Mouse (Mus musculus): ENCODE data around the gene Plcd3. TPM values are rescaled to one million over a fixed set of nuclear protein-coding genes. Genes with fewer than 3 reads are reported as not detected.

The Plcd3 gene
- polyA plus RNA-seq, 1 experiment: 4.7 TPM

DNA sequence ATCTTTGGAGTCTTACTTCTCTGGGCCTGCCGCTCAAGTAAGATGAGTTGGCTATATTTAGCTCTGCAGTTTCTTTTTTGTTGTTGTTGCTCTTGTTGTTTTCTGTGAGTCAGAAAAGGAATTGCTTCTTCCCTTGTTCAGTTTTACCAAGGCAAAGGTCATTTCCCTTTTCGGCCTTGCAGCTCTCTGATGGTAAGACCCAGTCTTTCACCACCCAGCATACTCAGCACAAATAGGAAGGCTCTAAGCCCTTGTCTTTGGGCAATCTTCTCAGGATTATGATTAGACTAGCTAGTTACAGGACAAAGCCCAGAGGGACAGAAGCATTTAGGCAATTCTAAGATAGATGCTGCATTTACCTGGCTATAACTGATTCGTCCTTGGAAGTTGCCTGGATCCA, 74.6 kb downstream of the Plcd3 start:
- no peak for DNase-seq (ENCODE audit: low read depth in 1 of 2, low spot score in 2 of 2)
- 75% methylated on average over 3 of the region's 3 CpGs for WGBS
- no peaks in the 10 kb centered on the region for H3K4me1 ChIP-seq (ENCODE audit: control insufficient read depth, insufficient read depth, insufficient read length)
- TF ChIP-seq CTCF (IDR thresholded peaks at IDR 0.05; ENCODE audit: extremely low read depth, insufficient read depth, insufficient read length, insufficient replicate concordance) (no peak), POLR2A (IDR thresholded peaks at IDR 0.05; ENCODE audit: low read depth, low read length) (no peak)
- H3K27ac ChIP-seq (ENCODE audit: insufficient read depth, low read length): no peak overlapping the region
- H3K4me3 ChIP-seq (ENCODE audit: extremely low read depth, insufficient read depth, insufficient read length): no peak overlapping the region
- H3K36me3 ChIP-seq (ENCODE audit: control insufficient read depth, insufficient read depth, low read length): peaks cover 1% of the 10 kb centered on the region; the same call in 1 of the 2 replicates
- no peaks in the 10 kb centered on the region for H3K27me3 ChIP-seq (ENCODE audit: control insufficient read depth, insufficient read depth, low read length)

DNA sequence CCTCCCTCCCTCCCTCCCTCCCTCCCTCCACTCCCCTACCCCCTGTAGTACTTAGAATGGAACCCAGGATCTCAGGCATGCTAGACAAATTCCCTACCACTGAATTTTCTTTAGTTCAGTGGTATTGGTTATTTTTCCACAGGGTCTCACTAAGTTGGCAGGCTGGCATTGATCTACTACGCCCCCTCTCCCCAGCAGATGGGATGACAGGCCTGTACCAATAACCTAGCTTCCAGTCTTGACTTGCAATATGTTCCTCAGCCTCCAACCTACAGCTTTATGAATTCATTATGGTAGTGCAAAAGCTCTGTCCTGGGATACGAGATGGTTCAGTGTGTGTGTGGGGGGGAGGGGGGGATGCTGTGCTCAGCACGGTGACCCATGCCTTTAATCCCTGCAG, 77.5 kb downstream of the Plcd3 start:
- Histone ChIP-seq H3K27ac (ENCODE audit: insufficient read depth, low read length) (no peak overlapping the region), H3K4me3 (ENCODE audit: extremely low read depth, insufficient read depth, insufficient read length) (no peak overlapping the region), H3K27me3 (ENCODE audit: control insufficient read depth, insufficient read depth, low read length) (no peaks in the 10 kb centered on the region), H3K36me3 (ENCODE audit: control insufficient read depth, insufficient read depth, low read length) (peaks cover 1% of the 10 kb centered on the region; the same call in 1 of the 2 replicates), H3K4me1 (ENCODE audit: control insufficient read depth, insufficient read depth, insufficient read length) (no peaks in the 10 kb centered on the region)
- no peak for TF ChIP-seq POLR2A (IDR thresholded peaks at IDR 0.05; ENCODE audit: low read depth, low read length)
- TF ChIP-seq CTCF (IDR thresholded peaks at IDR 0.05; ENCODE audit: extremely low read depth, insufficient read depth, insufficient read length, insufficient replicate concordance): no peak
- no peak for DNase-seq (ENCODE audit: low read depth in 1 of 2, low spot score in 2 of 2)
- 91% methylated on average over 3 of the region's 3 CpGs for WGBS

- 90% methylated on average over 3 of the region's 3 CpGs for WGBS
- Histone ChIP-seq H3K36me3 (ENCODE audit: control insufficient read depth, insufficient read depth, low read length) (peaks cover 1% of the 10 kb centered on the region; the same call in 1 of the 2 replicates), H3K4me1 (ENCODE audit: control insufficient read depth, insufficient read depth, insufficient read length) (no peaks in the 10 kb centered on the region), H3K4me3 (ENCODE audit: extremely low read depth, insufficient read depth, insufficient read length) (no peak overlapping the region), H3K27ac (ENCODE audit: insufficient read depth, low read length) (no peak overlapping the region), H3K27me3 (ENCODE audit: control insufficient read depth, insufficient read depth, low read length) (no peaks in the 10 kb centered on the region)
- no peak for DNase-seq (ENCODE audit: low read depth in 1 of 2, low spot score in 2 of 2)
- no peak for TF ChIP-seq CTCF (IDR thresholded peaks at IDR 0.05; ENCODE audit: extremely low read depth, insufficient read depth, insufficient read length, insufficient replicate concordance)
- TF ChIP-seq POLR2A (IDR thresholded peaks at IDR 0.05; ENCODE audit: low read depth, low read length): no peak
These were observed 80.6 kb downstream of the Plcd3 start for GRCm38 (mm10) chr11:103020713-103021335.

Other genes with a start within 250 kb of the Plcd3 start
- gene Eftud2, start 220.7 kb downstream of the Plcd3 start, polyA plus RNA-seq (2012; rRNA removed): 119 and 134 TPM in 2 replicates
- 0.12 TPM in 1 of 2 replicates, not detected in the other for gene Ccdc103, start 220.5 kb downstream of the Plcd3 start, polyA plus RNA-seq (2012; rRNA removed)
- gene Fam187a, start 216.5 kb downstream of the Plcd3 start, polyA plus RNA-seq (2012; rRNA removed): not detected in 2 replicates
- gene Gfap, start 200.7 kb downstream of the Plcd3 start, polyA plus RNA-seq (2012; rRNA removed): 1.7 and 1.8 TPM in 2 replicates
- gene Kif18b, start 176.5 kb downstream of the Plcd3 start, polyA plus RNA-seq (2012; rRNA removed): 7.0 and 8.9 TPM in 2 replicates
- gene C1ql1, start 155.0 kb downstream of the Plcd3 start, polyA plus RNA-seq (2012; rRNA removed): not detected in 2 replicates
- 23.4 and 23.9 TPM in 2 replicates for gene Nmt1, start 73.5 kb downstream of the Plcd3 start, polyA plus RNA-seq (2012; rRNA removed)
- gene Dcakd, start 73.3 kb downstream of the Plcd3 start, polyA plus RNA-seq (2012; rRNA removed): 24.7 and 34.9 TPM in 2 replicates
- gene Acbd4, start within 50 bp of the Plcd3 start, polyA plus RNA-seq (2012; rRNA removed): 17.9 and 22.5 TPM in 2 replicates
- 10.3 and 11.2 TPM in 2 replicates for gene Hexim1, start 14.6 kb upstream of the Plcd3 start, polyA plus RNA-seq (2012; rRNA removed)
- 2.3 and 3.0 TPM in 2 replicates for gene Hexim2, start 30.8 kb upstream of the Plcd3 start, polyA plus RNA-seq (2012; rRNA removed)
- 137 and 147 TPM in 2 replicates for gene Fmnl1, start 69.4 kb upstream of the Plcd3 start, polyA plus RNA-seq (2012; rRNA removed)
- gene 1700023F06Rik, start 106.9 kb upstream of the Plcd3 start, polyA plus RNA-seq (2012; rRNA removed): not detected in 2 replicates
- not detected in 2 replicates for gene Spata32, start 116.8 kb upstream of the Plcd3 start, polyA plus RNA-seq (2012; rRNA removed)
- gene Map3k14, start 165.8 kb upstream of the Plcd3 start, polyA plus RNA-seq (2012; rRNA removed): 49.6 and 57.7 TPM in 2 replicates